Mouse (Mus musculus) megakaryocyte, adult 5-6 weeks (primary cell): ENCODE data around the gene Gcn1l1. TPM values are rescaled to one million over a fixed set of nuclear protein-coding genes. Genes with fewer than 3 reads are reported as not detected.
A peak's percentile ranks its signal among the peaks of the same experiment; 100 is the strongest.
"Not testable (repeated sequence)": the region's sequence is repeated elsewhere in the genome, so short reads cannot be mapped to it uniquely, and the experiment has no call there.

ENCODE experiments used
- ATAC-seq: 2 replicates; pipeline ENCODE4 v1.8.0; 2016; ENCODE audit warnings: mild to moderate bottlenecking, inconsistent platforms; ENCODE audit not compliant: poor library complexity, severe bottlenecking
- total RNA-seq, 2 experiments: library from RNA; stranded (forward) in 1 of 2; stranded (reverse) in 1 of 2; fragments of 153-499, 151-499 nt in 1 of 2; fragments of 221-1000, 200-1000 nt in 1 of 2; gene quantifications; 2 replicates each; pipeline versions ENCODE4 v1.2.3 to v1.2.4; 2015 to 2017

Gene Gcn1l1
- total RNA-seq, 2 experiments from 2014 or later: 9.0 to 13.2 TPM

DNA sequence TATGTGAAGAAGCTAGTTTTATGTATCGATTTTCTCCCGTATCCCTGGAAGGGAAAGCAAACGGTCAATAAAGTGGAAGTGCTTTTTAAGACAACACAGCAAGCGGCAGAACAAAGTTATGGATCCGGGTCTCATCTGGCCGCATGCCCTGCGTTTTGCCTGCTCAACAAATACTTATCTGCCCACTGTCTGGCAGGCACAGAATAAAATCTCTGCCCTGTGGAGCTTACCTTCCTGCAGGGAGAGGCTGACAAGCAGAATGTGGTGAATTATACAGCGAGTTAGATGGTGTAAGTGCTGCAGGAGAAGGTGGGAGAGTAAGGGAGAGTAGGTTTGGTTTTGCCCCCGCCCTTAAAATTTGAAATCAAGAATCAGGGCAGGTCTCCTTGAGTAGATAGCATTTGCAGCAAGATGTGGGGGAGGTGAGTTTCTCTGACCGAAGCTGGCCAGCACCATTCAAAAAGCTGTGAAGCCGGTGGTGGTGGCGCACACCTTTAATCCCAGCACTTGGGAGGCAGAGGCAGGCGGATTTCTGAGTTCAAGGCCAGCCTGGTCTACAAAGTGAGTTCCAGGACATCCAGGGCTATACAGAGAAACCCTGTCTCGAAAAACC is 6.8 kb upstream of the Gcn1l1 start:
- no peak for ATAC-seq

DNA sequence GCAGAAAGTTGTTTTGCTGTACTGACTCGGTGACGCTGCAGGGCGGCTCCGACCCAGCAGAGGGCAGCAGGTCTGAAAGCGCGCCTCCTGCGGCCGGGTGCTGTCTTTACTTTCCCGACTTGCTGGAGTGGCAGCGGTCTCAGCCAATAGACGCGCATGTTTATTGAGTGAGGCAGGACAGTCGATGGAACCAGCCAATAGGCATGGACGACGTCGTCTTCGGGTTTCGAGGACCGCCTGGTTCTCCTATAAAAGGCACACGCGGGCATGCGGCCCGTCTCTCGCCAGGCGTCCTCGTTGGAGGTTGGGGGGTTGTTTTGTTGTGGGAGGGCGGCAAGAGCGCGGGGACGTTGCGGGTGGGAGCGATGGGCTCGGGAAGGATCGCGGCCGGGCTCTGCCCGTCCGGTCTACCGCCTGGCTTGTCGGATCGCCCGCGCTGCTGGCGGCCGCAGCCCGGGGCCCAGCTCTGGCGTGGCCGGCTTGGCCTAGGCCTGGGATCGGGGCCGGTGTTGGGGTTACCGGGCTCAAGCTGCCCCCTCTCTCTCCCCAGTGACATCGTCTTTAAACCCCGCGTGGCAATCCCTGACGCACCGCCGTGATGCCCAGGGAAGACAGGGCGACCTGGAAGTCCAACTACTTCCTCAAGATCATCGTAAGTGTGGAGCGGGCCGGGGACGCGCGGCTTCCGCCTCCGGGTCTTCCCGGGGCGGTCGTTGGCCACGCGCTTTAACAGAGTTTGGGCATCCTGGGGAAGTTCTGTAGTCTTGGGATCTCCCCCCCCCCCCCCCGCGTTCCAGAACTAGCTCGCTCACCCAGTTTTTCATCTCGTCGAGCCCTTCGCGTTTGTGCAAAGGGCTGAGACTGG is 5.6 kb upstream of the Gcn1l1 start, which contains the start of gene Rplp0:
Rplp0 (plus strand) TSS at position 231 of the 865 bp plus-strand sequence.
- ATAC-seq: peak; percentile 98

DNA sequence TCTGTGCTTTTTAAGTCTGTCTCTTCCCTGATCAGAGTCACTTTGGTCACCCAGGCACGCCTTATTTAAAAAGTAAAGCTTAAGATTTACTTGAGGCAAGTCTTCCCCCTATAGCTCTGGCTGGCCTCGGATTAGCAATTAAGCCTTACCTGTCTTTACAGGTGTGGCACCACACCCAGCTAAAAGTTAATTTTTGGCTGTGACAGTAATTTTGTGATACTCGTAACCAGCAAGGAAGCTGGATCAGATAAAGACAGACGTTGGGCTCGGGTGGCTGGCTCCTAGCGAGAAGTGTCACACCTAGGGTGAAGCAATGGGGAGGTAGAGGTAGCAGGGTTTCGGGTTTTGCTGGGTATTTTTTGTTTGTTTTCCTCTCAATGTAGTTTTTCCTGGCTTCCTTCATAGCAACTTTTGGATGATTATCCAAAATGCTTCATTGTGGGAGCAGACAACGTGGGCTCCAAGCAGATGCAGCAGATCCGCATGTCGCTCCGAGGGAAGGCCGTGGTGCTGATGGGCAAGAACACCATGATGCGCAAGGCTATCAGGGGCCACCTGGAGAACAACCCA is 4.6 kb upstream of the Gcn1l1 start:
- no peak for ATAC-seq

DNA sequence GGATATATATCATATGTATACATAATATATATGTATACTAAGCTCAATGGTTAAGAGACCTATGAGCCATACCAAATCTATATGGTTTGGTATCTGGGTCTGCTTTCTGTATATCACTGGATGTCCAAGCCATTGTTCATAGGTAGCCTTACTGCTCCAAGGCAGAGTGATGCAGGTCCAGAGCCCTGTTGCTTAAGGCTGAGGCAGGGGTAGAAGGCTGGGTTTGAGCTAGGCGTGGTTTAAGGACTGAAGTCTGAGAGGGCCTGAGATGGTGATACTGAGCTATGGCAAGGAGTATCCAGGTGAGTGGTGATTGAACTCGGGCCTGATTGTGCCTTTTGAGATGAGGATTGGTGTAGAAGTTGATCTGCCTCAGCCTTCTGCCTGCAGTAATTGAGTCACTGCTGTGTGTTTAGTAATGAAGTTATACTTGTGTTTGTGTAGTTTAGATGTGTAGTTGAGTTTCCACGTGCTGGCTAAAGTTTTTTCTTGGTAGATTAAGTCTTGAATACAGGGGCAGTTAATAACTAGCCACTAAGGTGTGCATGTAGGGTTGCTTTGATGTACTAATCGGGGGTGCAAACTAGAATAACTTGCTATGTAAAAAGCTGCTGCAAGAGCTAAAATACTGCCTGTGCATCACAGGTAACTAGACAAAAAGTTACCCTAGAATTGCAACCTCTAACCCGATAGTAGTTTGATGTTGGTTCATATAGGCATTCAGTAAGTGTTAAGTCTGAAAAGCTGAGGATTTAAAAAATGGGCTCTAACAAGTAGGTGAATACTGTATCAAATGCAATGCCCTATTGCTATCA is 1.1 kb upstream of the Gcn1l1 start:
- no peak for ATAC-seq

DNA sequence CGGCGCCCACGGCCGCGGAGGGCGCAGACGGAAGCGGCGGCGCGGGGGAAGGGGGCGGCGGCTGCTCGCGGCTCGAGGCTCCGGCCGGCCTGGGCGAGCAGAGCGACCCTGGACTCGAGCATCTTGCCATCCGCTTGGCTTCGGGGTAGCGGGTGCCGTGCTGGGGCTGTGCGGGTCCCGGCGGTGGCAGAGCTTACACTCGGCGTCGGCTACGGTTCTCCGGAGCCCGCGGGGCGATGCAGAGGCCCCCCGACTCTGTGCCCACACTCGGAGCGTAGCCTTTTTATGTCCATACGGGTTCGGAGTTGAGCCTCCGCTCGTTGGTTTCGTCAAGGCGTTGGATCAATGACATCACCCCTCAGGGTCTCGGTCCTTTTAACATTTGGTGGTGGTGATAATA is 349 bp downstream of the Gcn1l1 start:
- ATAC-seq: peak; percentile 2; the same call in 1 of the 2 replicates

DNA sequence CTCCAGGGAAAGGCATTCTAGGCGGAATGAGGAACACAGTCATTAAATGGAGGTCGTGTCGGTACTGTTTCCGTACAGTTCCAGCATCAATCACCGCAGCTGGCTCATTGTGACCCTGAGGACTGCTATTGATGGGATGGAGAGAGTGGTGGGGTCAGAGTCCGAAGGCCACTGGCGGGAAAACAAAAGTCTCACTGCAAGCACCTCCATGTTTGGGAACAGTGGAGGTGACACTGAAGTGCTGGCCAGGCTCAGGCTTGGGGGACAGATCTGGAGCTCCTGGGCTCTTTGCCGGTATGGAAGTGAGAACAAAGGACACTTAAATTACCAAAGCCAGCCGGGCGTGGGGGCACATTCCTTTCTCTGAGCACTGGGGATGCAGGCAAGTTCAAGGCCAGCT is 3.6 kb downstream of the Gcn1l1 start:
- no peak for ATAC-seq

DNA sequence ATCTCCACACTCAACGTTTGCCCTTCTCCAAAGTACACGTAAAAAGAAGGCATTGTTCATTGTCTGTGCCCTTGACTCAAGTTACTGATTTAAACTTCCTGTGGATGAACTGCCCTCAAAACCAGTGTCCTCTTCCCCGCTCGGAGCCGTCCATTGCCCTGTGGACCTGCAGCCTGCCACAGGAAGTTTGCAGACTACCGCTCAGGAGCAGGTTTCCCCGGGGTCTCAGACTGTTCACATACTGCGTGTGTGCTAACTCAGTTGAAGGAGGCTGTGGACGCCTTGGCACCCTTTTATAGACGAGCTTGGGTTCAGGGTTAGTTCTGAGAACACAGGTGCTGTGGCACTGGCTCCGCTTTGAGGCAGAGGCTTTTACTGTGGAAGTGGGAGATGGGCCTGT is 4.3 kb downstream of the Gcn1l1 start:
- ATAC-seq: no peak

DNA sequence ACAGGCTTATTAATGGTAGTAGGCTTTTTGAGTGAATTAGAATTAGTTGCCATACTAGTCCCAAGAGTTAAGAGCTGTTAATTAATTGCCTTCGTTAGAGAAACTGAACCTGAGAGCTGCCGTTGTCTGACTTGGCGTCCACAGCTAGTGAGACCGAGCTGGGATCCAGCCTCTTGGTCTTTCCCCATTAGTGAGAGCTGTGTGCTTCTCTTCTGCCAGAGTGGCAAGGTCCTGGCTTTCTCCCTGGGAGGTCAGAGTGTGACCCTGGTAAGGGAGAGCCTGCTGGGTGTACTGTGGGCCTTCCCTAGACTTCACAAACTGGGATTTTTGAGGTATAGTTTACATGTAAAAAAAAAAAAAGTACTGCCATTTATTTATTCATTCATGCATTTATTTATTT is 4.7 kb downstream of the Gcn1l1 start:
- ATAC-seq: no peak

DNA sequence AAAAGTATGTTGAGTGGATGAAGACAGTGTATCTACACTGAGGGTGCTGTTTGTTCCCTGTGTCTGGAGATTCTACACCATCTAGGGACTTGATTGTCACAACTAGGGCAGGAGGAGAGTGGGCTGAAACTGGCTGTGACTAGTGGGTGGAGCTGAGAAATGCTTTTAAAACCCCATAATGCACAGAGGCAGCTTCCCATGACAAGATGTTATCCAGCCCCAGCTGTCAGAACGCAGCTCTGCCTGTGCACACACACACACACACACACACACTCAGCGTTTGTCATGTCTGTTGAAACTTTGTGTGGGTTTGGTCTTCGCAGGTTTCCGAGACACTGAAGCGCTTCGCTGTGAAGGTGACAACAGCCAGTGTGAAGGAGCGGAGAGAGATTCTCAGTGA is 6.0 kb downstream of the Gcn1l1 start:
- ATAC-seq: no peak

DNA sequence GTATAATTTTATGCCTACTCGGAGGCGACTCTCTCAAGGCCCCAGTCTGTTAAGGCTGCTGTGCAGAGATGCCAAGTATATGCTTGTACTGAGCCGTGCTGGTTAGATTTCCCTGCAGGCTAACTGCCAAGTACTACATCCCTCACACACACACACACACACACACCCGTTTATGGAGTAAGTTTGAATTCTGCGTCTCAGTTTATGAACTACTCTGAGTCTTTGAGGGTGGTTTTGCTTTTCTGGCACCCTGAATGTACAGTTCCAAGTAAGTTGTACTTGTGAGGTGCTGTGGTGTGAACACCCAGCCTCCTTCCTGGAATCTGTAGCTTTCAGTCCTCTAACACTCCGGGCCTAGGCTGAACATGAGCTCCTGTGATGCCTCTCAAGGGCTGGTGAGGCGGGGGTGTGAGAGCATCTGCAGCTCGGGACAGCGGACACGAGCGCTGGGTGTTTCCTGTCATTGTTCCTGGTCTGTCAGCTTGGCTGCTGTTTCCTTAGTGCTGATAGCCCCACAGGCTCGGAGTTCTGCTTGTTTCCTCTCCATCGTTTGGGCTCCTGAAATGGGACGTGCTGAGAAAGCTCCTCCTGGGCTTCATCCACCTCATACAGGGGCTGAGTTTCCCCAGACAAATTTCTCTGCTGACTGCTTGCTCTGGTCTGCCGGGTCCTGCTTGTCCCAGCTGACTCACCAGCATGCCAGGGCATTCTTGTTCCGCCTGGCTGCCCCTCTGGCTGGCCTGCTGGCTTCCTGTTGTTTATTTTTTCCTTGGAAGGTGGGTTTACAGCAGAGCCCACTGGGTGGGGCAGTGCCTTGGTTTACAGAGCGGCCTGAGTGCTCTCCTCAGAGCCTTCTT is 7.9 kb downstream of the Gcn1l1 start:
- ATAC-seq: no peak

DNA sequence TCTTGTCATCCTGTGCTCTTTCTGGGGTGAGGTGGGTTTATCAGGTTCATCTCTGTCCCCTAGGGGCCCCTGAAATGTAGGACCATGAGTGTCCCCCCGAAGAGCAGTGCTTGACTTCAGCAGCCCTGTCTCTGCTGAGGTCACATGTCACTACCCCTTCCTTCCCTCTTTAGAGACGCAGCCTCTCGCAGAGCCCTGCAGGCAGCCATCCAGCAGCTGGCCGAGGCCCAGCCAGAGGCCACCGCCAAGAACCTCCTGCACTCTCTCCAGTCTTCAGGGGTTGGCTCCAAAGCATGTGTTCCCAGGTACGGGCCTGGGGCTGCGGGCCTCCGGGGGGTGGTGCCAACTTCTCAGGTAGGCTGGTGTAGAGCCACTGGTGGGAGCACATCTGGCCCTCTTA is 9.9 kb downstream of the Gcn1l1 start:
- ATAC-seq: no peak

DNA sequence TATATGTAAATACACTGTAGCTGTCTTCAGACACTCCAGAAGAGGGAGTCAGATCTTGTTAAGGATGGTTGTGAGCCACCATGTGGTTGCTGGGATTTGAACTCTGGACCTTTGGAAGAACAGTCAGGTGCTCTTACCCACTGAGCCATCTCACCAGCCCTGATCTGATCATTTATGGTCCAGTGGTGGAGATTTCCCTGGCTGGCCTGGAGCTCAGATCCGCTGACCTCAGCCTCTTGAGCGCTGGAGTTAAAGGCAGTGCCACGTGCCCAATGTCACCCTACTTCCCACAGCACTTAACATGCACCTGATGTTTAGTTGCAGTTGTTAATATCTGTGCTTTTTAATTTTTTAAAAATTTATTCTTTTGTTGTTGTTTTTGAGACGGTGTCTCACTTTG is 12.6 kb downstream of the Gcn1l1 start:
- ATAC-seq: not testable (repeated sequence)

DNA sequence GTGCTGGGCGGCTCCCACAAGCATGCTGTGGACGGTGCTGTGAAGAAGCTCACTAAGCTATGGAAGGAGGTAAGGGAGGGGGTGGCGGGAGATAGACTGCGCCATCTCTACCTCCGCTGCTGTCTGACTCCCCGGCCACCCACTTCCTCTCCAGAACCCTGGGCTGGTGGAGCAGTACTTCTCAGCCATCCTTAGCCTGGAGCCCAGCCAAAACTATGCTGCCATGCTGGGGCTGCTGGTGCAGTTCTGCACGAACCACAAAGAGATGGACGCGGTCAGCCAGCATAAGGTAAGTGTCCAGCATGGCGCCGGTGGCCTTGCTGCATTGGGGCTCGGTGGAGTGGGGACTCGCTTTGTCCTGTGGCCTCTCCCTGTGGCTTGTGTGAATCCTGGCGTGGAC is 13.9 kb downstream of the Gcn1l1 start:
- ATAC-seq: no peak

DNA sequence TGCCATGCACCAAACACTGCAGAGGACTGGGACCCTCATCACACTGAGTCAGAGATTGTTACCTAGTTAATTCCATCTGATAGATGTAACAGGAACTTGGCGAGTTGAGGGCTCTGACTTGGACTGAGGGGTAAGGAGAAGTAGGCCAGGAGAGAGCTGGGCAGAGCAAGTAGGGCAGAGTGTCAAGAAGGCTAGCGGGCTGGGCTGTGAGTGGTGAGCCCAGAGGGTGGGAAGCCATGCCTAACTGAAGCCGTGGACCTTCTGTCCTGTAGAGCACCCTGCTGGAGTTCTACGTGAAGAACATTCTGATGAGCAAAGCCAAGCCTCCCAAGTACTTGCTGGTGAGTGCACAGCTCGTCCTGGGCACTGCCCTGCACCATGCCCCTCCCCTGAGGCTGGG is 14.3 kb downstream of the Gcn1l1 start:
- no peak for ATAC-seq

DNA sequence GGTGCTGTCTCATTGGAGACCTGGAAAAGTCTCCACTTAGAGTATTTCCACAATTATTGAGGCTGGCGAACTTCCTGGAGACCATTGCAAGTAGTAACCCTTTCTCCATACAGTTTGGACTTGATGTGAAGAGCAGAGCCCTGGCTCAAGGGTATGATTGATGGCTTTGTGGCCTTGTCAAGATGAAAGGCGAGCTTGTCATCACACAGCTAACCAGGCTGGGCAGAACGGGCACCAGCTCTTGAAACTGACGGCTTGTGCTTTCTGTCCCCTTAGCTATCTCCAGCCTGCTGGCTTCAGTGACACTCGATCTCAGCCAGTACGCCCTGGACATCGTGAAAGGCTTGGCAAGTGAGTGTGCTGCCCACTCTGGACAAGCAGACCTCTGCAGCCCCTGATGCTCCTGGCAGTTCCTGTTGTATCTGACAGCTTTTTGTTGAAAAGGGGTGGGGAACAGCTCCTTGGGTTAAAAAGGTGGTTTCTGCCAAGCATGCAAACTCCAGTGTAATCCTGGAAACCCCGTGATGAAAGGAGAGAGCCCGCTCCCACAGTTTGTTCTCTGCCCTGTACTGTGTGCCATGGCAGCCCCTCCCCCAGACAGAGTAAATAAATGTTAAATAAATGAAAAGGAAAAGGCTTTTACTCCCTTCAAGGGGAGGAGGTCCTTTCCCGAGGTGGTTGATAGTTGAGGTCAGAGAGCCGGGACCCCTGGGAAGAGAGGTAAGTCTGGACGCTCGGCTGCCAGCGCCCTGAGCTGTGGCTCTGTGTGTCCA is 15.4 kb downstream of the Gcn1l1 start:
- no peak for ATAC-seq

DNA sequence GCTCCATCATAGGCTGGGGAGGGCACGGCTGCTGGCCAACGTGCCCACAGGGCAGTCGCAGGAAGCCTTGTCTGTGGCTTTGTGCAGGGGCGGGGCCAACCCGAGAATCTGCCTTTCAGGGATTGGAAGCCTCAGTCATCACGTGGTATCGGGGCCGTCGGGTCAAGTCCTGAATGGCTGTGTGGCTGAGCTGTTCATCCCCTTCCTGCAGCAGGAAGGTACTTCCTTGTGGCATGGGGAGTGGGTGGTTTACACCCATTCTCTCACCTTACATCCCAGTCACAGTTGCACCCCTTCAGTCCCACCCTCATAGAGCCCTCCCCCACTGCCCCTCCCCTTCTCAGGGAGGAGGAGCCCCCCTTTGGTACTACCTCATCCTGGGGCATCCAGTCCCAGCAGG is 16.6 kb downstream of the Gcn1l1 start:
- no peak for ATAC-seq

DNA sequence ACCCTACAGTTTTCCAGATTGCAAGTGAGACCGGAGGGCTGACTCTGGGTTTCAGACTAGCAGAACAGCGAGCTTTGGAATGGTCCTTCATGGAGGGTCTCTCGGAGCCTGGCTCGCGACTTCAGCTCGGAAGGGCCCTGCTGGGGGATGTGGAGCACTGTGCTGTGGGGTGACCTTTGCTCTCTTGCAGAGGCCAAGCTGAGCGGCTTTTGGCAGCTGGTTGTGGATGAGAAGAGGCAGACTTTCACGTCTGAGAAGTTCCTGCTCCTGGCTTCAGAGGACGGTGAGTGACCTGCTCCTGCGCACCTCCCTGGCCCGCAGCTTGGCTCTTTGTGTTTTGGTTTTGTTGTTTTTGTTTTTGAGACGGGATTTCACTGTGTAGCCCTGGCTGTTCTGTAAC is 20.6 kb downstream of the Gcn1l1 start:
- no peak for ATAC-seq

DNA sequence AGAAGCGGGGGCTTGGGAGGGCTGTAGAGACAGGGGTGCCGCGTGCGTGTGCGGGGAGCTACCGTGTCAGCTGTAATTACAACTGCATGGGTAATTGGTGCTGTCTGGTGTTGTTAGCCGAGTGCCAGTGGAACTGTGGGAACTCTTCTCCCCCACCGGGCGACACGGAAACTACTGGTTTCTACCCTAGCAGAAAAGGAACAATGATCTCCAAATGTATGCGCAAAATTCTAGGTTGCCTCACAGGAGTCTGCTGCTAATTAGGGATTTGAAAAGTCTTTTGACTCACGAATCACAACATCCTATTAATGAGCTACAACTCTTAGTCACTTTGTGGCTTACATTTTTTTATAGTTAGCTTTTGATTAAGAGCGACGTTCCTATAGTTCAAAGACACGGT is 21.1 kb downstream of the Gcn1l1 start:
- ATAC-seq: no peak

DNA sequence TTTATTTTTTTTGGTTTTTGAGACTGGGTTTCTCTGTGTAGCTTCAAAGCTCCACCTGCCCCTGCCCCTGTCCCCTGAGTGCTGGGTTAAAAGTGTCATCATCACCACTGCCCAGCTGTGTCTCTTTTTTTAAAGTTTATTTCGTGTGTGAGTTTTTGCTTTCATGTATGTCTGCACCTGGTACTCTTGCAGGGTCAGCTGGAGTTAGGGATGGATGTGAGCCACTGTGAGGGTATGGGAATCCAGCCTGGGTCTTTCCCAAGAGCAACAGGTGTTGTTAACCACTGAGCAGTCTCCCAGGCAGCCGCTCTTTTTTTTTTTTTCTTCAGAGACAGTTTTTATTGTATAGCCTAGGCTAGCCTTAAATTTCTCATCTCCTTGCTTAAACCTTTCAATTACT is 21.7 kb downstream of the Gcn1l1 start:
- no peak for ATAC-seq

DNA sequence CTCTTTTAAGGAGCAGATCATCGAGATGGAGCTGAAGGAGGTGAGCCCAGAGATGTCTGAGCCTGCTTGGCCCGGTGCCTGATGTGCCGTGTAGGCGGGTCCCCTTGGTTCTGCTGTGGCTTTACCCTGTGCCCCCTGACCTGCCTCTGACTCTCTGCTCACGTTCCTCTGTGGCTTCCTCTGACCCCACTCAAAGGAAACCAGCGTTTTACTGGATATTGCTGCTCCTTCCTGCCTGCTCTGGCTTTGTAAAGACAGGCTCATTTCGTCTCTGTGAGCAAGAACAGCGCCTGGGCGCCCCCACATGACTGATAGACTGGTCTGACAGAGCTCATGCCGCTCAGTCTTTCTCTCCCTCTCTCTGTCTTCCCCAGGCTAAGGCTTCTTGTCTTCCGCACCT is 26.0 kb downstream of the Gcn1l1 start:
- no peak for ATAC-seq
